Mouse (Mus musculus): ENCODE measurements around the gene Rps28. TPM values are rescaled to one million over a fixed set of nuclear protein-coding genes. Genes with fewer than 3 reads are reported as not detected.

The Rps28 gene
- polyA plus RNA-seq, 1 experiment from 2014 or later = 701 TPM

DNA sequence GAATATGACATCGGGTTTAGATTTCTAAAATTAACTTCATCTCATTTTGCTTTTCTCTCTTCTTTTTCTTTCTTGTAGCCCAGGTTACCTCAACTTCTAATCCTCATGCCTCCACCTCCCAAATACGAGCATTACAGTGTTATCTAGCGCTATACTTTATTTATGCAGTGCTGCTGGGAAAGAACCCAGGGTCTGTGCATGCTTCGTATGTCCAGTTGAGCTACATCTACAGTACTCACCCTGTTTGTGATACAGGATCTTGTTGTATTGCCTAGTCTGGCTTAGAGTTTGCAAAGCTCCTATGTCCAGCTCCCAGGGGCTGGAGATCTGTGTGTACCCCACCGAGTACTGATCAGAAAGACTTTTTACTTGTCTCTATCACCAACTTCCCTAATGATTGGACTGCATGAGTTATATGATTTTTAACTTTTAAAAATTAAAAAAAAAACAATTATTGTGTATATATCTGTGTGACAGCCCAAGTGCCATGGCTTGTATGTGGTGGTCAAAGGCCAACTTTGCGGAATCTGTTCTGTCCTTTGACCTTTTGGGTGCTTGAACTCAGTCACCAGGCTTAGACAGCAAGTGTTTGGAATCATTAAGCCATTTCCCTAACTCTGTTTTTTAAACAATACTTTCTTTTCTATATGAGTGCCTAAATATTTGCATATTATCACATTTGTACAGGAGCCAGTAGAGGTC lies 50.3 kb downstream of the Rps28 start:
- Histone ChIP-seq H3K4me1 (ENCODE audit: control insufficient read depth, insufficient read depth, low read length) (peaks cover 6% of the 10 kb centered on the region), H3K9ac (ENCODE audit: low read depth, low read length) (no peak overlapping the region), H3K27me3 (ENCODE audit: control insufficient read depth, insufficient read depth, low read length) (no peaks in the 10 kb centered on the region), H3K4me2 (no peak overlapping the region), H3K27ac (ENCODE audit: low read depth, low read length) (no peak overlapping the region), H3K36me3 (ENCODE audit: control insufficient read depth, insufficient read depth, low read length) (no peaks in the 10 kb centered on the region), H3K9me3 (replicated peaks; ENCODE audit: control insufficient read depth, low read length) (no peaks in the 10 kb centered on the region), H3K4me3 (ENCODE audit: low read depth, low read length) (no peak overlapping the region)
- 86% methylated on average over 6 of the region's 6 CpGs for WGBS (ENCODE audit: insufficient replicate concordance)
- ATAC-seq (replicated peaks; ENCODE audit: insufficient number of reproducible peaks, low FRiP score, low TSS enrichment) = no peak

DNA sequence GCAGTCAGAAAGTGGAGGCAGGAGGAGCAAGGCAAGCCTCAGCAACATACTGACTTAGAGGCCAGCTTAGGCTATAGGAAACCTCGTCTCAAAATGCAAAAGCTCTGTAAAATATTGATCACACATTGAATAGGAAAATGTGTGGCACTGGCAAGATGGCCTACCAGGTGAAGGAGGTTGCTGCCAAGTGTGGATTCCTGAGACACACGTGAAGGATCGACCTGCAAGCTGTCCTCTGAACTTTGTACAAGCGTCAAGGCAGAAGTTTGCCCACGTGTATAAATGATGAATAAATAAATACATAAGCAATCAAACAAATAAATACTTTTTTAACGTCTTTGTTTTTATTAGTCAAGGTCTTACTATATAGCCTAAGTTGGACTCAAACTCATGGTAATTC lies 50.9 kb downstream of the Rps28 start:
- no peak for ATAC-seq (replicated peaks; ENCODE audit: insufficient number of reproducible peaks, low FRiP score, low TSS enrichment)
- WGBS (ENCODE audit: insufficient replicate concordance) = 76% methylated on average over 6 of the region's 6 CpGs
- no peak overlapping the region for H3K4me3 ChIP-seq (ENCODE audit: low read depth, low read length)
- H3K27ac ChIP-seq (ENCODE audit: low read depth, low read length) = no peak overlapping the region
- no peak overlapping the region for H3K4me2 ChIP-seq
- H3K4me1 ChIP-seq (ENCODE audit: control insufficient read depth, insufficient read depth, low read length) = no peaks in the 10 kb centered on the region; the same call in 1 of the 2 replicates
- H3K27me3 ChIP-seq (ENCODE audit: control insufficient read depth, insufficient read depth, low read length) = no peaks in the 10 kb centered on the region
- H3K9ac ChIP-seq (ENCODE audit: low read depth, low read length) = no peak overlapping the region
- H3K36me3 ChIP-seq (ENCODE audit: control insufficient read depth, insufficient read depth, low read length) = no peaks in the 10 kb centered on the region
- no peaks in the 10 kb centered on the region for H3K9me3 ChIP-seq (replicated peaks; ENCODE audit: control insufficient read depth, low read length)

DNA sequence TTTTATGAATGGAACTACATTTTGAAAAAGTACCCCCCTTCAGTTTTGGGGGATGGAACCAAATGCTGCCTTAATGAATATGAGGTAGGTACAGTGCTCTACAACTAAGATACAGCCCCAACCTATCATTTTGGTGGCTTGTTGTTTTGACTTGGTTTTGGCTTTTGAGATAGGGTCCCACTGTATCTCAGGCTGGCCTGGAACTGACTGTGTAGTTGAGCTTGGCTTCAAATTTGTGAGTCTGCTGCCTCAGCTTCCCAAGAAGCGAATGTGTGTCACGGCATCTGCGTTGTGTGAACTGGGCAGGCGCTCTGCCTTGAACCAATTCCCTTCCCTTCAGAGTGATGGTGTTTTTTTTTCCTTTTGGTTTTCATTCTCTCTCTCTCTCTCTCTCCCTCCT lies 52.7 kb downstream of the Rps28 start:
- ATAC-seq (replicated peaks; ENCODE audit: insufficient number of reproducible peaks, low FRiP score, low TSS enrichment) = no peak

More for the DNA sequence above, 52.7 kb downstream of the Rps28 start:
- no peak overlapping the region for H3K27ac ChIP-seq (ENCODE audit: low read depth, low read length)
- no peaks in the 10 kb centered on the region for H3K27me3 ChIP-seq (ENCODE audit: control insufficient read depth, insufficient read depth, low read length)
- no peak overlapping the region for H3K4me3 ChIP-seq (ENCODE audit: low read depth, low read length)
- H3K9me3 ChIP-seq (replicated peaks; ENCODE audit: control insufficient read depth, low read length) = no peaks in the 10 kb centered on the region
- H3K4me1 ChIP-seq (ENCODE audit: control insufficient read depth, insufficient read depth, low read length) = no peaks in the 10 kb centered on the region
- no peaks in the 10 kb centered on the region for H3K36me3 ChIP-seq (ENCODE audit: control insufficient read depth, insufficient read depth, low read length)
- WGBS (ENCODE audit: insufficient replicate concordance) = 88% methylated on average over 4 of the region's 4 CpGs
- no peak overlapping the region for H3K9ac ChIP-seq (ENCODE audit: low read depth, low read length)
- no peak overlapping the region for H3K4me2 ChIP-seq

Other genes starting within 250 kb of the Rps28 start
- gene Zfp414, start 195.5 kb downstream of the Rps28 start, polyA plus RNA-seq (2014; fragmentation: Nextera tagmentation; extraction: Ambion mirVana) = 56.4 and 59.9 TPM in 2 replicates
- 0.43 and 0.62 TPM in 2 replicates for gene Pram1, start 186.5 kb downstream of the Rps28 start, polyA plus RNA-seq (2014; fragmentation: Nextera tagmentation; extraction: Ambion mirVana)
- 278 and 323 TPM in 2 replicates for gene Hnrnpm, start 137.7 kb downstream of the Rps28 start, polyA plus RNA-seq (2014; fragmentation: Nextera tagmentation; extraction: Ambion mirVana)
- 73.6 and 83.2 TPM in 2 replicates for gene March2, start 105.9 kb downstream of the Rps28 start, polyA plus RNA-seq (2014; fragmentation: Nextera tagmentation; extraction: Ambion mirVana)
- 254 and 285 TPM in 2 replicates for gene Rab11b, start 64.0 kb downstream of the Rps28 start, polyA plus RNA-seq (2014; fragmentation: Nextera tagmentation; extraction: Ambion mirVana)
- gene Angptl4, start 42.7 kb downstream of the Rps28 start, polyA plus RNA-seq (2014; fragmentation: Nextera tagmentation; extraction: Ambion mirVana) = 7.6 and 10.5 TPM in 2 replicates
- 30.1 and 43.2 TPM in 2 replicates for gene Kank3, start 14.0 kb downstream of the Rps28 start, polyA plus RNA-seq (2014; fragmentation: Nextera tagmentation; extraction: Ambion mirVana)
- 457 and 481 TPM in 2 replicates for gene Ndufa7, start within 50 bp of the Rps28 start, polyA plus RNA-seq (2014; fragmentation: Nextera tagmentation; extraction: Ambion mirVana)
- gene Cd320, start 18.5 kb upstream of the Rps28 start, polyA plus RNA-seq (2014; fragmentation: Nextera tagmentation; extraction: Ambion mirVana) = 60.8 and 63.9 TPM in 2 replicates
- not detected in 2 replicates for gene Gm7029, start 49.3 kb upstream of the Rps28 start, polyA plus RNA-seq (2014; fragmentation: Nextera tagmentation; extraction: Ambion mirVana)
- gene Kifc1, start 66.1 kb upstream of the Rps28 start, polyA plus RNA-seq (2014; fragmentation: Nextera tagmentation; extraction: Ambion mirVana) = 8.1 and 11.8 TPM in 2 replicates
- gene Platr17, start 80.6 kb upstream of the Rps28 start, polyA plus RNA-seq (2014; fragmentation: Nextera tagmentation; extraction: Ambion mirVana) = not detected in 2 replicates
- 26.4 and 37.0 TPM in 2 replicates for gene Daxx, start 84.9 kb upstream of the Rps28 start, polyA plus RNA-seq (2014; fragmentation: Nextera tagmentation; extraction: Ambion mirVana)
- gene Tapbp, start 91.3 kb upstream of the Rps28 start, polyA plus RNA-seq (2014; fragmentation: Nextera tagmentation; extraction: Ambion mirVana) = 22.0 and 23.4 TPM in 2 replicates
- 7.2 and 7.8 TPM in 2 replicates for gene Zbtb22, start 91.3 kb upstream of the Rps28 start, polyA plus RNA-seq (2014; fragmentation: Nextera tagmentation; extraction: Ambion mirVana)
- gene Rgl2, start 105.0 kb upstream of the Rps28 start, polyA plus RNA-seq (2014; fragmentation: Nextera tagmentation; extraction: Ambion mirVana) = 25.8 and 27.8 TPM in 2 replicates
- gene Pfdn6, start 115.8 kb upstream of the Rps28 start, polyA plus RNA-seq (2014; fragmentation: Nextera tagmentation; extraction: Ambion mirVana) = 147 and 151 TPM in 2 replicates
- gene Wdr46, start 116.1 kb upstream of the Rps28 start, polyA plus RNA-seq (2014; fragmentation: Nextera tagmentation; extraction: Ambion mirVana) = 18.3 and 19.7 TPM in 2 replicates
- 2.8 and 5.9 TPM in 2 replicates for gene B3galt4, start 126.9 kb upstream of the Rps28 start, polyA plus RNA-seq (2014; fragmentation: Nextera tagmentation; extraction: Ambion mirVana)
- 28.1 and 29.5 TPM in 2 replicates for gene Vps52, start 131.2 kb upstream of the Rps28 start, polyA plus RNA-seq (2014; fragmentation: Nextera tagmentation; extraction: Ambion mirVana)
- 1,135 and 1,150 TPM in 2 replicates for gene Rps18, start 131.4 kb upstream of the Rps28 start, polyA plus RNA-seq (2014; fragmentation: Nextera tagmentation; extraction: Ambion mirVana)
- gene H2-K1, start 175.8 kb upstream of the Rps28 start, polyA plus RNA-seq (2014; fragmentation: Nextera tagmentation; extraction: Ambion mirVana) = 13.8 and 13.9 TPM in 2 replicates
- gene Ring1, start 200.1 kb upstream of the Rps28 start, polyA plus RNA-seq (2014; fragmentation: Nextera tagmentation; extraction: Ambion mirVana) = 3.9 and 4.4 TPM in 2 replicates
- gene H2-Ke6, start 203.5 kb upstream of the Rps28 start, polyA plus RNA-seq (2014; fragmentation: Nextera tagmentation; extraction: Ambion mirVana) = 29.4 and 35.5 TPM in 2 replicates
- gene Slc39a7, start 207.1 kb upstream of the Rps28 start, polyA plus RNA-seq (2014; fragmentation: Nextera tagmentation; extraction: Ambion mirVana) = 61.4 and 67.2 TPM in 2 replicates
- gene Rxrb, start 207.2 kb upstream of the Rps28 start, polyA plus RNA-seq (2014; fragmentation: Nextera tagmentation; extraction: Ambion mirVana) = 13.8 and 14.6 TPM in 2 replicates
- gene Col11a2, start 214.9 kb upstream of the Rps28 start, polyA plus RNA-seq (2014; fragmentation: Nextera tagmentation; extraction: Ambion mirVana) = 0.31 and 0.70 TPM in 2 replicates